Mouse (Mus musculus) heart, embryonic 13.5 days (tissue): ENCODE data around the gene Edrf1. TPM values are rescaled to one million over a fixed set of nuclear protein-coding genes. Genes with fewer than 3 reads are reported as not detected.
A peak's percentile ranks its signal among the peaks of the same experiment; 100 is the strongest.

Experiments
- ATAC-seq: fragments of 200-750 bp; cut with Nextera tagmentation; 2 replicates; pipeline ENCODE4 v1.8.0; 2017; ENCODE audit warnings: moderate TSS enrichment; ENCODE audit not compliant: insufficient number of reproducible peaks, low FRiP score, low TSS enrichment; ENCODE audit errors: extremely low read depth
- H3K27ac ChIP-seq: fragments of 300-500 bp; sonication (generic); replicated peaks from 2 replicates; pipeline ENCODE4 v1.5.1; 2015; ENCODE audit warnings: moderate library complexity, mild to moderate bottlenecking, inconsistent platforms
- H3K27me3 ChIP-seq: fragments of 300-500 bp; sonication (generic); replicated peaks from 2 replicates; pipeline ENCODE4 v1.6.1; 2015; ENCODE audit warnings: mild to moderate bottlenecking, inconsistent platforms
- H3K36me3 ChIP-seq: fragments of 300-500 bp; sonication (generic); 2 replicates; pipeline ENCODE4 v1.6.1; 2015; ENCODE audit warnings: mild to moderate bottlenecking, inconsistent platforms
- H3K4me1 ChIP-seq: fragments of 300-500 bp; sonication (generic); 2 replicates; pipeline ENCODE4 v1.6.1; 2015; ENCODE audit warnings: inconsistent platforms
- H3K4me2 ChIP-seq: fragments of 300-500 bp; sonication (generic); 2 replicates; pipeline ENCODE4 v1.6.1; 2015; ENCODE audit warnings: inconsistent platforms, mild to moderate bottlenecking, moderate library complexity
- H3K4me3 ChIP-seq: fragments of 300-500 bp; sonication (generic); 2 replicates; pipeline ENCODE4 v1.5.1; 2015; ENCODE audit warnings: moderate library complexity, mild to moderate bottlenecking, inconsistent platforms
- H3K9ac ChIP-seq: fragments of 300-500 bp; sonication (generic); 2 replicates; pipeline ENCODE4 v1.6.1; 2015; ENCODE audit warnings: inconsistent platforms, mild to moderate bottlenecking, moderate library complexity
- H3K9me3 ChIP-seq: fragments of 300-500 bp; sonication (generic); 2 replicates; pipeline ENCODE4 v1.6.1; 2016; ENCODE audit warnings: inconsistent platforms
- WGBS: fragments of 180-500 bp; shearing (Covaris S2); methylation state at CpG from one replicate; pipeline ENCODE4 v1.1.7; 2015; ENCODE audit warnings: mixed read lengths; 5-methylcytosine and 5-hydroxymethylcytosine counted together
- polyA plus RNA-seq: library from polyadenylated mRNA; unstranded; fragments of >200 nt; fragmentation: Nextera tagmentation; extraction: Ambion mirVana; gene quantifications from 2 replicates; pipeline ENCODE4 v1.2.1, GENCODE M21; 2015

Edrf1 gene
- polyA plus RNA-seq, 1 experiment from 2014 or later, result 11.7 TPM

GRCm38 (mm10) chr7:133698021-133698709 is 60.8 kb downstream of the Edrf1 start:
- Histone ChIP-seq H3K9ac (no peak overlapping the region), H3K9me3 (no peaks in the 10 kb centered on the region), H3K27me3 (no peaks in the 10 kb centered on the region), H3K4me2 (peak overlapping the region; percentile 43), H3K36me3 (peaks cover 32% of the 10 kb centered on the region), H3K4me1 (peaks cover 17% of the 10 kb centered on the region), H3K4me3 (no peak overlapping the region), H3K27ac (peak overlapping the region; percentile 25; the same call in 1 of the 2 replicates)
- peak; percentile 48; the same call in 1 of the 2 replicates for ATAC-seq
- 46% methylated on average over 12 of the region's 12 CpGs for WGBS

- Histone ChIP-seq H3K4me3 (peak overlapping the region; percentile 28; the same call in 1 of the 2 replicates), H3K4me2 (peak overlapping the region; percentile 53), H3K27ac (no peak overlapping the region), H3K4me1 (peaks cover 17% of the 10 kb centered on the region), H3K9me3 (no peaks in the 10 kb centered on the region), H3K27me3 (no peaks in the 10 kb centered on the region), H3K36me3 (peaks cover 31% of the 10 kb centered on the region), H3K9ac (no peak overlapping the region)
- ATAC-seq, result no peak
- 75% methylated on average over 4 of the region's 4 CpGs for WGBS
Measured at GRCm38 (mm10) chr7:133699885-133700284, 62.5 kb downstream of the Edrf1 start.

GRCm38 (mm10) chr7:133701366-133701765 is 64.0 kb downstream of the Edrf1 start:
- no peaks in the 10 kb centered on the region for H3K27me3 ChIP-seq
- H3K9ac ChIP-seq, result peak overlapping the region; percentile 44; the same call in 1 of the 2 replicates
- no peak for ATAC-seq
- peak overlapping the region; percentile 53 for H3K4me2 ChIP-seq
- 82% methylated on average over 7 of the region's 7 CpGs for WGBS
- H3K9me3 ChIP-seq, result no peaks in the 10 kb centered on the region
- H3K27ac ChIP-seq, result no peak overlapping the region
- peak overlapping the region; percentile 28 for H3K4me3 ChIP-seq
- peaks cover 29% of the 10 kb centered on the region for H3K36me3 ChIP-seq
- H3K4me1 ChIP-seq, result peaks cover 17% of the 10 kb centered on the region

GRCm38 (mm10) chr7:133702333-133702732 is 65.0 kb downstream of the Edrf1 start:
- peak overlapping the region; percentile 28 for H3K4me3 ChIP-seq
- H3K4me1 ChIP-seq, result peaks cover 17% of the 10 kb centered on the region
- H3K27me3 ChIP-seq, result no peaks in the 10 kb centered on the region
- peak overlapping the region; percentile 56 for H3K9ac ChIP-seq
- 34% methylated on average over 10 of the region's 10 CpGs for WGBS
- H3K4me2 ChIP-seq, result peak overlapping the region; percentile 48
- ATAC-seq, result no peak; the same call in 1 of the 2 replicates
- no peak overlapping the region for H3K27ac ChIP-seq
- peaks cover 20% of the 10 kb centered on the region for H3K36me3 ChIP-seq
- H3K9me3 ChIP-seq, result no peaks in the 10 kb centered on the region

- Histone ChIP-seq H3K27ac (no peak overlapping the region), H3K4me2 (no peak overlapping the region), H3K4me1 (peaks cover 16% of the 10 kb centered on the region), H3K36me3 (peaks cover 21% of the 10 kb centered on the region), H3K27me3 (no peaks in the 10 kb centered on the region), H3K4me3 (no peak overlapping the region), H3K9me3 (peaks cover 3% of the 10 kb centered on the region; the same call in 1 of the 2 replicates), H3K9ac (no peak overlapping the region)
- ATAC-seq, result no peak
- 84% methylated on average over 7 of the region's 7 CpGs for WGBS
Measured at GRCm38 (mm10) chr7:133703906-133704305, 66.6 kb downstream of the Edrf1 start.

GRCm38 (mm10) chr7:133707301-133707700 is 70.0 kb downstream of the Edrf1 start:
- Histone ChIP-seq H3K27ac (no peak overlapping the region), H3K36me3 (peaks cover 13% of the 10 kb centered on the region), H3K4me2 (peak overlapping the region; percentile 98; the same call in 1 of the 2 replicates), H3K27me3 (no peaks in the 10 kb centered on the region), H3K4me1 (peaks cover 22% of the 10 kb centered on the region), H3K4me3 (0 out of 2 replicates have a peak overlapping the region, but pooled peaks have one; percentile 77), H3K9ac (no peak overlapping the region), H3K9me3 (peaks cover 3% of the 10 kb centered on the region; the same call in 1 of the 2 replicates)
- ATAC-seq, result no peak
- 83% methylated on average over 2 of the region's 2 CpGs for WGBS

- H3K4me2 ChIP-seq, result no peak overlapping the region
- no peak overlapping the region for H3K4me3 ChIP-seq
- H3K9ac ChIP-seq, result no peak overlapping the region
- peaks cover 91% of the 10 kb centered on the region for H3K36me3 ChIP-seq
- WGBS, result 84% methylated on average over 4 of the region's 4 CpGs
- H3K4me1 ChIP-seq, result 0 out of 2 replicates have a peak, but pooled peaks cover 5% of the 10 kb centered on the region
- no peak for ATAC-seq
- H3K27me3 ChIP-seq, result no peaks in the 10 kb centered on the region
- no peaks in the 10 kb centered on the region for H3K9me3 ChIP-seq
- H3K27ac ChIP-seq, result no peak overlapping the region
Measured at GRCm38 (mm10) chr7:133715387-133715786, 78.0 kb downstream of the Edrf1 start.

GRCm38 (mm10) chr7:133718580-133718979 is 81.2 kb downstream of the Edrf1 start:
- H3K36me3 ChIP-seq, result peaks cover 100% of the 10 kb centered on the region

GRCm38 (mm10) chr7:133720616-133721015 is 83.3 kb downstream of the Edrf1 start:
- H3K4me2 ChIP-seq, result no peak overlapping the region
- peaks cover 100% of the 10 kb centered on the region for H3K36me3 ChIP-seq
- no peak overlapping the region for H3K4me3 ChIP-seq
- H3K4me1 ChIP-seq, result 0 out of 2 replicates have a peak, but pooled peaks cover 5% of the 10 kb centered on the region
- H3K27me3 ChIP-seq, result no peaks in the 10 kb centered on the region
- H3K9ac ChIP-seq, result no peak overlapping the region
- WGBS, result 77% methylated on average over 11 of the region's 11 CpGs
- no peaks in the 10 kb centered on the region for H3K9me3 ChIP-seq
- ATAC-seq, result no peak
- no peak overlapping the region for H3K27ac ChIP-seq

More at GRCm38 (mm10) chr7:133718580-133718979, 81.2 kb downstream of the Edrf1 start:
- H3K4me3 ChIP-seq, result no peak overlapping the region
- ATAC-seq, result no peak
- H3K4me2 ChIP-seq, result no peak overlapping the region
- H3K9ac ChIP-seq, result no peak overlapping the region
- WGBS, result 92% methylated on average over 1 of the region's 1 CpGs
- H3K27ac ChIP-seq, result no peak overlapping the region
- H3K4me1 ChIP-seq, result 0 out of 2 replicates have a peak, but pooled peaks cover 5% of the 10 kb centered on the region
- H3K27me3 ChIP-seq, result no peaks in the 10 kb centered on the region
- H3K9me3 ChIP-seq, result no peaks in the 10 kb centered on the region

Other genes starting within 250 kb of the Edrf1 start
- not detected in 2 replicates for gene Tex36, start 35.4 kb upstream of the Edrf1 start, polyA plus RNA-seq
- gene Mmp21, start 42.5 kb downstream of the Edrf1 start, polyA plus RNA-seq, result not detected in 2 replicates
- 81.7 and 88.8 TPM in 2 replicates for gene Bccip, start 71.8 kb downstream of the Edrf1 start, polyA plus RNA-seq
- 29.5 and 34.2 TPM in 2 replicates for gene Uros, start 72.5 kb downstream of the Edrf1 start, polyA plus RNA-seq
- gene Fank1, start 139.3 kb downstream of the Edrf1 start, polyA plus RNA-seq, result 0.11 TPM in 1 of 2 replicates, not detected in the other
- 27.9 and 29.4 TPM in 2 replicates for gene Dhx32, start 145.2 kb downstream of the Edrf1 start, polyA plus RNA-seq